Mouse (Mus musculus) heart, postnatal 0 days (tissue): ENCODE measurements around the gene Fam83g. TPM values are rescaled to one million over a fixed set of nuclear protein-coding genes. Genes with fewer than 3 reads are reported as not detected.

ENCODE experiments used
- ATAC-seq: fragments of 200-750 bp; cut with Nextera tagmentation; 2 replicates; pipeline ENCODE4 v1.8.0; 2017; ENCODE audit warnings: low read depth, moderate number of reproducible peaks, moderate library complexity; ENCODE audit not compliant: insufficient read depth
- DNase-seq: peaks from one replicate; pipeline ENCODE4 v3.0.0-alpha.2; 2016; ENCODE audit warnings: low spot score
- H3K27ac ChIP-seq: fragments of 300-500 bp; sonication (generic); 2 replicates; pipeline ENCODE4 v1.5.1; 2014; ENCODE audit warnings: low read depth, mild to moderate bottlenecking
- H3K27me3 ChIP-seq: fragments of 300-500 bp; sonication (generic); 2 replicates; pipeline ENCODE4 v1.6.1; 2014; ENCODE audit warnings: low read length, mixed read lengths; ENCODE audit not compliant: control insufficient read depth, insufficient read depth
- H3K36me3 ChIP-seq: fragments of 300-500 bp; sonication (generic); replicated peaks from 2 replicates; pipeline ENCODE4 v1.6.1; 2014; ENCODE audit warnings: low read length, mixed read lengths; ENCODE audit not compliant: control insufficient read depth, insufficient read depth
- H3K4me1 ChIP-seq: fragments of 300-500 bp; sonication (generic); 2 replicates; pipeline ENCODE4 v1.6.1; 2014; ENCODE audit warnings: antibody characterized with exemption; ENCODE audit not compliant: control insufficient read depth, insufficient read depth
- H3K4me2 ChIP-seq: fragments of 300-500 bp; sonication (generic); 2 replicates; pipeline ENCODE4 v1.6.1; 2014; ENCODE audit warnings: low read depth, mild to moderate bottlenecking, low read length, moderate library complexity
- H3K4me3 ChIP-seq: fragments of 300-500 bp; sonication (generic); 2 replicates; pipeline ENCODE4 v1.5.1; 2014; ENCODE audit warnings: low read depth, low read length
- H3K9ac ChIP-seq: fragments of 300-500 bp; sonication (generic); replicated peaks from 2 replicates; pipeline ENCODE4 v1.6.1; 2014; ENCODE audit warnings: low read depth, low read length, mixed read lengths
- H3K9me3 ChIP-seq: fragments of 300-500 bp; sonication (generic); replicated peaks from 2 replicates; pipeline ENCODE4 v1.6.1; 2016; ENCODE audit warnings: low read length; ENCODE audit not compliant: control insufficient read depth
- CTCF ChIP-seq: IDR thresholded peaks from 2 replicates; pipeline ENCODE4 v1.5.1; 2016; ENCODE audit warnings: antibody characterized with exemption, control low read depth, low read depth
- EP300 ChIP-seq: IDR thresholded peaks from 2 replicates; pipeline ENCODE4 v1.6.1; 2016; ENCODE audit warnings: antibody characterized with exemption, low read depth
- WGBS: fragments of 180-500 bp; shearing (Covaris S2); extraction: QIAGEN DNeasy Blood & Tissue Kit; methylation state at CpG from one replicate; pipeline ENCODE4 v1.1.7; 2014; 5-methylcytosine and 5-hydroxymethylcytosine counted together
- polyA plus RNA-seq: library from polyadenylated mRNA; unstranded; fragments of >200 nt; fragmentation: Nextera tagmentation; extraction: Ambion mirVana; gene quantifications from 2 replicates; pipeline ENCODE4 v1.2.1, GENCODE M21; 2015
- total RNA-seq: library from RNA; depleted of rRNA; stranded (reverse); fragments of >200 nt; gene quantifications from 2 replicates; pipeline ENCODE4 v1.2.3, GENCODE M21; 2014; ENCODE audit warnings: low replicate concordance

Fam83g gene
- total and polyA plus RNA-seq, 2 experiments from 2014 or later: 0.15 to 2.6 TPM

DNA sequence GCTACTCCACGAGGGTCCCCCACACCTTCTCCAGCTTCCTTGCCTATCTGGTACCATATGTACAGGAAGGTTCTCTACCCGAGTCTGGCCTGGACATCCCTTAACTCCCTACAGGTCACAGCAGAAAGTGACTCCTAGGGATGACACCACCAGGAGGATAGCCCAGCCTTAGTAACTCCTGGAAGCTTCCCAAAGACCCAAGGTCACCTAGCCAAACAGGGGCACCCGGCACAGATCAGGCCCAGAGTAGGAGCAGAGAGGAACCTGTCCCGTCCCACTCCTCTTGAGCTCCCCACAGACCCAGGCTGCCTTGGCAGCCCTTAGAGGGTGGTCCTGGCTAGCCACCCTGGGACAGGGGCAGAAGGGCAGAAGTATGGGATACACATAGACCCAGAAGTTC lies 18.5 kb upstream of the Fam83g start:
- Histone ChIP-seq H3K27ac (no peak overlapping the region), H3K9ac (no peak overlapping the region), H3K4me2 (no peak overlapping the region), H3K4me1 (no peaks in the 10 kb centered on the region), H3K36me3 (no peaks in the 10 kb centered on the region), H3K4me3 (no peak overlapping the region), H3K27me3 (no peaks in the 10 kb centered on the region), H3K9me3 (no peaks in the 10 kb centered on the region)
- ATAC-seq: no peak
- 75% methylated on average over 4 of the region's 4 CpGs for WGBS
- TF ChIP-seq CTCF (no peak), EP300 (no peak)
- DNase-seq: no peak

DNA sequence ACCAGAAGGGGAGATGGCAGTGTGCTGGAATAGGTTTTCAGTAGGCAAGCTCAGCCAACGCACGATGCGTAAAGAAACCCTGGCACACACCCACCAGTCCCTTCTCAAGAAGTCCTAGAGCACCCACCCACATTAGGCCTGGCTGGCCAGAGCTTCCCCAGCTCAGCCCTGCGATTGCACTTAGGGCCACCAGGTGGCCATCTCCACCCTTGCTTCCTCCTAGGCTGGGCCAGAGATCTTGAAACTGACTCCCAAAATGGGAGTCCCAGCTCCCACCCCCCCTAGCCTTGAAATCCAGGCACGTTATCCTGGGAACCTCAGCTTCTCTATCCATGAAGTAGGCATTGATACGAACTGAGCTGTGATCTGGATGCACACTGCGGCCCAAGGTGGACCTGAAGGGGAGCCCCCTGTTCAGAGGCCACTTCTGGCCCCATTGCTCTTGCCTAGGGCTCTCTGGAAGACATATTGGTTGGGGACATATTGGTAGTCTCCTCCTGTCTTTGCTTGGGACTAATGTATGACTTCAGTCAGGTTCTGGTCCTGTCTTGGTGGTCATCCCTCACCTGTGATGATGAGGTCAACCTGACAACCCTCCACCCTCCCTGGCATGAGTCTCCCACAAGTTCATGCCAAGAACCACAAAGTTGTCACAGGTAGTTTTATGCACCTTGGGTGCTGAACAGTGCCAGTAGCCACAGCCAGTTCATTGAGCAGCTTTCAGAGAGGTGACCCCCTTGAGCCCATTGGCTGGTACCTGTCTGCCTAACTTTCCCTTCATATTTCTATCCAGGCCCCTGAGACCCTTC lies 17.7 kb upstream of the Fam83g start:
- H3K27ac ChIP-seq: no peak overlapping the region
- DNase-seq (peak; percentile 63), ATAC-seq (peak; percentile 37)
- H3K4me2 ChIP-seq: no peak overlapping the region
- no peaks in the 10 kb centered on the region for H3K27me3 ChIP-seq
- H3K36me3 ChIP-seq: no peaks in the 10 kb centered on the region
- H3K9ac ChIP-seq: no peak overlapping the region
- no peaks in the 10 kb centered on the region for H3K9me3 ChIP-seq
- WGBS: 39% methylated on average over 7 of the region's 7 CpGs
- TF ChIP-seq EP300 (no peak), CTCF (peak; percentile 80)
- no peaks in the 10 kb centered on the region for H3K4me1 ChIP-seq
- no peak overlapping the region for H3K4me3 ChIP-seq

DNA sequence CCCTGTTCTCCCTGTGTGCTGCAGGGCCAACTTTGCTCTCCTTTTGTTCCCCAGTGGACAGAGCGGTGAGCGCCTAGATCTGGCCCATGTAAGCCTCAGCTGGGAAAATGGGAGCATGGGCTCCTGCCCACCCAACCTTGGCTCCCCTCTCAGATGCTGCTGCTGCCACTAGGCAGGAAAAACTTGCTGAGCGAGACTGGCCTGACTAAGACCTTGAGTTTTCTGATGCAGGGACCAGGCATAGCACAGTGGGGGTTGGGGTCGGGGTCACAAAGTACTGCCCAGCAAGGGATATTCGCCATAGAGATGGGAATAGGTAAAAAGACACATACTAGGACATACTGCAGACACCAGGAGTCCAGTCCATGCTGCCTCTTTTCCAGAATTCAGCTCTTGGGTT lies 16.6 kb upstream of the Fam83g start:
- Histone ChIP-seq H3K4me1 (no peaks in the 10 kb centered on the region), H3K9ac (no peak overlapping the region), H3K4me3 (no peak overlapping the region), H3K27me3 (no peaks in the 10 kb centered on the region), H3K27ac (no peak overlapping the region), H3K9me3 (no peaks in the 10 kb centered on the region), H3K4me2 (no peak overlapping the region), H3K36me3 (no peaks in the 10 kb centered on the region)
- 89% methylated on average over 5 of the region's 5 CpGs for WGBS
- ATAC-seq: no peak
- TF ChIP-seq CTCF (no peak), EP300 (no peak)
- DNase-seq: no peak

DNA sequence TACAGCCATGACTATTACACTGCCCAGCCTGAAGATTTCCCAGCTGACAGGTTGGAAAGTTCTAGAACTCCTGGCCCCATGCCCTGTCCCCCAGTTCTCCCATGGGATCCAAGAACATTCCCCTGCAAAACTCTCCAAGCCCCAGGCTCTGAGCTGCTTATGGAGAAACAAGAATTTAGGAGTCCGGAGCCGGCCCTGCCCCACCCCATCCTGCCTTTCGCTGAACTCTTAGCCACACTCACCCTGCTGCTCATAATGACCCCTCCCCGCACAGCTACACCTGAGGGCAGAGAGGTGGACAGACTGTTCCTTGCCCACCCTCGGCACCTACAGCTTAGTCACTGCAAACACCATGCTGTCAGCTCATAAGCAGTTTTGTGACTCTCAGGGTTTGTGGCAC lies 16.1 kb upstream of the Fam83g start:
- Histone ChIP-seq H3K4me3 (no peak overlapping the region), H3K9ac (no peak overlapping the region), H3K4me1 (no peaks in the 10 kb centered on the region), H3K4me2 (no peak overlapping the region), H3K36me3 (no peaks in the 10 kb centered on the region), H3K9me3 (no peaks in the 10 kb centered on the region), H3K27ac (no peak overlapping the region), H3K27me3 (no peaks in the 10 kb centered on the region)
- 80% methylated on average over 5 of the region's 5 CpGs for WGBS
- no peak for ATAC-seq
- no peak for DNase-seq
- TF ChIP-seq CTCF (no peak), EP300 (no peak)

DNA sequence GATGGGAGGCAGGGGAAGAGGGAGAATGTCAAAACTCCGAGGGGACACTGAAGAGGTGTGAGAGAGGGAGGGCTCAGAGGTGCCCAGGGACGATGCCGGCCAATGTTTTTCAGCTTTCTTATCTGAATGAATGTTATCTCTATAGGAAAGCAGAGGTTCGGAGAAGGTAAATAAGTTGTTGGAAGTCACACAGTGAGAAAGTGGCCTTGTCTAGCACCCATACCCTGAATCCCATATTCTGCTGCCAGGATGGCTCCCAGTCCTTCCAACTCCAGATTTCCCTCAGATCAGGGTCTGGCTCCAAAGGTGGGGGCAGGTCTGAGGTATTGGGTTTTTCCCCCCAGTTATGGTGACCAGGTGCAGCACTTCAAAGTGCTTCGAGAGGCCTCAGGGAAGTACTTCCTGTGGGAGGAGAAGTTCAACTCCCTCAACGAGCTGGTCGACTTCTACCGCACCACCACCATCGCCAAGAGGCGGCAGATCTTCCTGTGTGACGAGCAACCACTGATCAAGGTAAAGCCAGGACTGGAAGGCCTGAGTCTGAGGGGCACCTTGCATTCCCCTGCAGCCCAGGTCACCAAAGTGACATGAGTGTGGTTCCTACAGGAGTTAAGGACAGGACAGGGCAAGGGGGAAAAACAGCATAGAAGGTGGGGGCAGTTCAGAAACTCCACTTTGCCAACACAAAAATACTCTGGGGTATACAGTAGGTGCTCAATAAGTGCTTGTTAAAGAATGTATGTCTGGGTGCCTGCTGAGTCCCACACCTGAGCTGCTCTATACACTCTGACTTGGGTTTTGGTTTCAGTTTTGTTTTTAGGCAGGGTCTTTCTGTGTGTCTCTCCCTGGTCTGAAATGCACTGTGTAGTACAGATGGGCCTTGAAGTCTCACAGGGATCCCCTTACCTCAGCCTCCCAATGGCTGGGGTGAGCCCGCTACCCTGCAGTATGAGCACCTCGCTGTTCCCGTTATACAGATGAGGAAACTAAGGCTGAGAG lies 14.1 kb upstream of the Fam83g start:
- Histone ChIP-seq H3K27ac (no peak overlapping the region), H3K36me3 (no peaks in the 10 kb centered on the region), H3K27me3 (0 out of 2 replicates have a peak, but pooled peaks cover 8% of the 10 kb centered on the region), H3K4me1 (no peaks in the 10 kb centered on the region), H3K4me3 (no peak overlapping the region), H3K9me3 (no peaks in the 10 kb centered on the region), H3K9ac (no peak overlapping the region), H3K4me2 (no peak overlapping the region)
- ATAC-seq: no peak
- no peak for DNase-seq
- no peak for TF ChIP-seq EP300
- 69% methylated on average over 14 of the region's 14 CpGs for WGBS
